Comparison of ENCODE assay signal across 9 mouse cellular contexts in the genomic region with DNA sequence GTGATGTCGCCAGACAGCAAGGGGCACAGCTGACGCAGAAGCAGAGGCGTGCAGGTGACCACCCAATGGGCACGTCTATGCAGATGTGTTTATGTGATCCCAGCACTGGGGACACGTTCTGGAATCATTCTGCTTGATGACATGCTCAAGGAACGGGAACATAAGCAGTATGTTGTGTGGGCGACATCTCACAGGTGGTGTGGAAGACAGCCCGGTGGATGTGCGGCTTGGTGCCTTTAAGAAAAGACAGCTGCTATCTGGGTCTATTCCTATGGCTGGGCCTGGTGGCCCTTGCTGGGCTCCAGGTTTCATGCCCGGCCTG.
DNase-seq lines count a peak whose midpoint lies in the region; ATAC-seq and TF ChIP-seq lines count a peak whose summit lies in the region.
"Had no signal": no experiment of that assay in that cellular context is flagged by ENCODE, and none has a peak within 500 bp of the region (broad histone marks: within the 10 kb centered on the region; RNA-seq: fewer than 3 reads in every experiment).

No protein-coding gene starts in this region.

- 38% methylated on average over 10 of the region's 10 CpGs for WGBS in forebrain, embryonic 12.5 days
- WGBS in forebrain, embryonic 10.5 days: 33% methylated on average over 10 of the region's 10 CpGs
- 31% methylated on average over 10 of the region's 10 CpGs for WGBS in forebrain, embryonic 15.5 days
- WGBS in midbrain, embryonic 15.5 days: 37% methylated on average over 10 of the region's 10 CpGs
- 27% methylated on average over 10 of the region's 10 CpGs for WGBS in intestine, embryonic 15.5 days

- H3K9ac ChIP-seq in forebrain, embryonic 12.5 days: no peak overlapping the region
- H3K9ac ChIP-seq in forebrain, embryonic 15.5 days (replicated peaks): no peak overlapping the region
- H3K9ac ChIP-seq in midbrain, embryonic 15.5 days: no peak overlapping the region
- no peak overlapping the region for H3K9ac ChIP-seq in intestine, embryonic 15.5 days

- no peak overlapping the region; the same call in 1 of the 2 replicates for H3K4me2 ChIP-seq in forebrain, embryonic 12.5 days
- H3K4me2 ChIP-seq in forebrain, embryonic 15.5 days (replicated peaks): no peak overlapping the region
- no peak overlapping the region for H3K4me2 ChIP-seq in midbrain, embryonic 15.5 days
- H3K4me2 ChIP-seq in intestine, embryonic 15.5 days (replicated peaks): no peak overlapping the region

- peak; percentile 20; the same call in 1 of the 2 replicates for ATAC-seq in forebrain, embryonic 12.5 days (ENCODE audit: low FRiP score)
- ATAC-seq in forebrain, embryonic 15.5 days (replicated peaks): peak; percentile 7; the same call in 1 of the 2 replicates
- ATAC-seq in midbrain, embryonic 15.5 days (replicated peaks): peak; percentile 37
- no peak for ATAC-seq in intestine, embryonic 15.5 days

- DNase-seq in forebrain, embryonic 10.5 days (ENCODE audit: extremely low spot score, low spot score): no peak
- peak; percentile 47 to 70 for DNase-seq in layer of hippocampus, adult 2 months (ENCODE audit: low spot score in 2 of 2)
- no peak for DNase-seq in thymus, postnatal 25 days
- no peak for DNase-seq in B cell, adult 2 months

- H3K27ac ChIP-seq in forebrain, embryonic 12.5 days: peak overlapping the region; percentile 61
- H3K27ac ChIP-seq in forebrain, embryonic 10.5 days: no peak overlapping the region
- peak overlapping the region; percentile 73 for H3K27ac ChIP-seq in forebrain, embryonic 15.5 days (replicated peaks)
- peak overlapping the region; percentile 53; the same call in 1 of the 2 replicates for H3K27ac ChIP-seq in layer of hippocampus, adult 2 months
- H3K27ac ChIP-seq in midbrain, embryonic 15.5 days: peak overlapping the region; percentile 54
- no peak overlapping the region for H3K27ac ChIP-seq in intestine, embryonic 15.5 days

- TF ChIP-seq CTCF in layer of hippocampus, adult 2 months (conservative IDR thresholded peaks at IDR 0.05): no peak

- peaks cover 23% of the 10 kb centered on the region for H3K4me1 ChIP-seq in forebrain, embryonic 12.5 days
- peaks cover 33% of the 10 kb centered on the region for H3K4me1 ChIP-seq in forebrain, embryonic 10.5 days
- H3K4me1 ChIP-seq in forebrain, embryonic 15.5 days: peaks cover 24% of the 10 kb centered on the region
- peaks cover 24% of the 10 kb centered on the region for H3K4me1 ChIP-seq in midbrain, embryonic 15.5 days
- H3K4me1 ChIP-seq in intestine, embryonic 15.5 days (replicated peaks): peaks cover 5% of the 10 kb centered on the region; the same call in 1 of the 2 replicates

- no peaks in the 10 kb centered on the region for H3K36me3 ChIP-seq in forebrain, embryonic 12.5 days (replicated peaks)
- H3K36me3 ChIP-seq in forebrain, embryonic 10.5 days (replicated peaks): no peaks in the 10 kb centered on the region
- no peaks in the 10 kb centered on the region for H3K36me3 ChIP-seq in forebrain, embryonic 15.5 days
- H3K36me3 ChIP-seq in midbrain, embryonic 15.5 days (replicated peaks): no peaks in the 10 kb centered on the region
- no peaks in the 10 kb centered on the region for H3K36me3 ChIP-seq in intestine, embryonic 15.5 days

- H3K27me3 ChIP-seq in forebrain, embryonic 12.5 days: peaks cover 26% of the 10 kb centered on the region
- H3K27me3 ChIP-seq in forebrain, embryonic 10.5 days (ENCODE audit: poor library complexity, severe bottlenecking): peaks cover 40% of the 10 kb centered on the region
- H3K27me3 ChIP-seq in forebrain, embryonic 15.5 days: no peaks in the 10 kb centered on the region
- H3K27me3 ChIP-seq in midbrain, embryonic 15.5 days (replicated peaks): no peaks in the 10 kb centered on the region
- H3K27me3 ChIP-seq in intestine, embryonic 15.5 days (replicated peaks): peaks cover 9% of the 10 kb centered on the region; the same call in 1 of the 2 replicates

- H3K9me3 ChIP-seq in forebrain, embryonic 12.5 days: peaks cover 3% of the 10 kb centered on the region; the same call in 1 of the 2 replicates
- peaks cover 11% of the 10 kb centered on the region for H3K9me3 ChIP-seq in forebrain, embryonic 10.5 days
- no peaks in the 10 kb centered on the region for H3K9me3 ChIP-seq in forebrain, embryonic 15.5 days
- no peaks in the 10 kb centered on the region for H3K9me3 ChIP-seq in midbrain, embryonic 15.5 days
- H3K9me3 ChIP-seq in intestine, embryonic 15.5 days: no peaks in the 10 kb centered on the region

- no peak overlapping the region for H3K4me3 ChIP-seq in forebrain, embryonic 12.5 days (replicated peaks)
- no peak overlapping the region for H3K4me3 ChIP-seq in forebrain, embryonic 10.5 days
- no peak overlapping the region for H3K4me3 ChIP-seq in forebrain, embryonic 15.5 days
- H3K4me3 ChIP-seq in layer of hippocampus, adult 2 months: no peak overlapping the region
- no peak overlapping the region for H3K4me3 ChIP-seq in midbrain, embryonic 15.5 days
- no peak overlapping the region for H3K4me3 ChIP-seq in intestine, embryonic 15.5 days (replicated peaks)
- H3K4me3 ChIP-seq: erythroblast, embryonic 14.5 days had no signal

Comparison
In these comparisons a context has a peak if more than half of its experiments do, and no peak if none do; other contexts are left out.
1. H3K27ac ChIP-seq: peak in forebrain, embryonic 12.5 days (single experiment), forebrain, embryonic 15.5 days (single experiment), layer of hippocampus, adult 2 months (single experiment) and midbrain, embryonic 15.5 days (single experiment); none in forebrain, embryonic 10.5 days (single experiment) and intestine, embryonic 15.5 days (single experiment).
2. DNase-seq: peak in layer of hippocampus, adult 2 months (2 of 2); none in forebrain, embryonic 10.5 days (single experiment), thymus, postnatal 25 days (single experiment) and B cell, adult 2 months (0 of 2).